Mouse (Mus musculus) megakaryocyte-erythroid progenitor cell, adult 5-6 weeks (primary cell): ENCODE measurements around the gene Top2b. TPM values are rescaled to one million over a fixed set of nuclear protein-coding genes. Genes with fewer than 3 reads are reported as not detected.

Source experiments
- total RNA-seq, 2 experiments: library from RNA; stranded (forward) in 1 of 2; stranded (reverse) in 1 of 2; fragments of 200-1000, 215-1000 nt in 1 of 2; fragments of >200 nt in 1 of 2; fragmentation: Nextera tagmentation in 1 of 2; gene quantifications; 2 replicates each; pipeline ENCODE4 v1.2.3; 2014 to 2017

Top2b gene
- total RNA-seq, 2 experiments from 2014 or later, result 104 to 230 TPM

Other genes with a start within 250 kb of the Top2b start
- 54.2 and 55.1 TPM in 2 replicates for gene Ngly1, start 115.9 kb upstream of the Top2b start, total RNA-seq (2014; fragmentation: Nextera tagmentation)
- gene Ngly1, start 115.9 kb upstream of the Top2b start, total RNA-seq (2017), result 47.7 and 57.5 TPM in 2 replicates
- gene Oxsm, start 115.4 kb upstream of the Top2b start, total RNA-seq (2014; fragmentation: Nextera tagmentation), result 6.3 and 11.8 TPM in 2 replicates
- gene Oxsm, start 115.4 kb upstream of the Top2b start, total RNA-seq (2017), result 8.4 and 9.7 TPM in 2 replicates